Mouse (Mus musculus) duodenum, adult 2 months (tissue): ENCODE data around the gene Olfr1286. TPM values are rescaled to one million over a fixed set of nuclear protein-coding genes. Genes with fewer than 3 reads are reported as not detected.

Experiments used
- polyA plus RNA-seq: library from polyadenylated mRNA; depleted of rRNA; stranded (reverse); fragments of >200 nt; gene quantifications from 2 replicates; pipeline ENCODE4 v1.2.3, GENCODE M21; 2012; ENCODE audit warnings: low replicate concordance; rRNA removed

The Olfr1286 gene
- not detected in 2 replicates for polyA plus RNA-seq

DNA sequence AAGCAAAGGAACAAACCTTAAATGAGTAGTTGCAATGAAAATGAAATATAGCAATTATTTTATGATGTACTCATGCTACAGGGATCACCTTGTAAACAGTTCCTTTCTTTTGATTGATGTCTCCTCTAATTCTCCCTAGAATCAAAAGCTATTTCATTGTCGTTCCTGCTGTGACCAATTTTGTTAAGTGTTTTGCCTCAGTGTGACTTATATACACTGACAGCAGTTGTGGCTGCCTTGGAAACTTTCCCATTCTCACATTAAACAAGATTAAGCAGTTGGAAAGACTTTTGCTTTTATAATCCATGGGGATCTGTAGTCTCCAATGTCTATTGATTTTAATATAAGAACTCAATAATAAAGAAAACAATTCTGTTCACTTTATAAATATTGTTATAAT is at the start of gene Olfr1286:
Gene Olfr1286, minus strand, starts transcription at position 185 of the 400 bp plus-strand sequence.

DNA sequence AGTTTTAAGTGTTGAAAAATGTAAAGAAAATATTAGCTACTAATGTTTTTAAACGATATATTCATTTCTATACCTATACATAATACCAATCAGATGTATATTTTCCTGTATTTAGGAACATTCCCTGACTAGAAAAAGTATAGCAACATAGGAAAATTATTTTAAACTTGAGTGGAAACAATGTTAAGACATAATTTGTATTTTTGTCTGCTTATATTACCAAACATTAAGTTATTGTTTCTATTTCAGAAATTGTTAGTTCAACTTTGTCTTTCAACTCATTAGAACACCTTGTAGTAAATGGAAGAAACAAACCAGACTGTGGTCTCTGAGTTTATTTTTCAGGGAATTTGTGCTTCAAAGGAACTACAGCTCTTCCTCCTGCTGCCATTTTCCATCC is 25.9 kb upstream of the Olfr1286 start, which contains the start of gene Olfr1287:
Gene Olfr1287, plus strand, starts transcription at position 301 of the 400 bp plus-strand sequence.

DNA sequence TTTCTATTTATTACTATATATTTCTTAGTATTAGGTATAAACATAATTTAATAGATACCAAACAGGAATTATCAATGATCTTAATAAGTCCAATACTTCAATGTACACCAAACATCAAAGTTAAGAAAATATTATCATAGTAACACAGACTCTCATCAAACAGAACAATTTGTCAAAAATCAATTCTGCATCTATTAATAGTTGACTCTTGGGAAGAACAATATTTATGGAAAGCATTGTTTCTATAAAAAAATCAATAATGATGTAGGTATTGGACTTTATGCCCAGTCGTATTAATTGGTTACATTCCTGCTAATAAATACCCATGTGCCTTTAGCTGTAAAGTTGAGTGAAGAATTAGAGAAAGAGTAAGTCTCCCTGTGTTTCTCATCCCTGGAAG is 47.7 kb downstream of the Olfr1286 start, which contains the start of gene Olfr1284:
Gene Olfr1284, plus strand, starts transcription at position 301 of the 400 bp plus-strand sequence.

Other genes starting within 250 kb of the Olfr1286 start
- gene 4930430A15Rik, start 193.5 kb downstream of the Olfr1286 start, polyA plus RNA-seq: not detected in 2 replicates
- not detected in 2 replicates for gene Olfr1275, start 187.8 kb downstream of the Olfr1286 start, polyA plus RNA-seq
- not detected in 2 replicates for gene Olfr1276, start 168.6 kb downstream of the Olfr1286 start, polyA plus RNA-seq
- gene Olfr1277, start 149.0 kb downstream of the Olfr1286 start, polyA plus RNA-seq: not detected in 2 replicates
- not detected in 2 replicates for gene Olfr1278, start 133.0 kb downstream of the Olfr1286 start, polyA plus RNA-seq
- gene Olfr1279, start 122.5 kb downstream of the Olfr1286 start, polyA plus RNA-seq: not detected in 2 replicates
- not detected in 2 replicates for gene Olfr1280, start 109.1 kb downstream of the Olfr1286 start, polyA plus RNA-seq
- gene Olfr1281, start 96.6 kb downstream of the Olfr1286 start, polyA plus RNA-seq: not detected in 2 replicates
- not detected in 2 replicates for gene Olfr1282, start 87.0 kb downstream of the Olfr1286 start, polyA plus RNA-seq
- gene Olfr1283, start 56.3 kb downstream of the Olfr1286 start, polyA plus RNA-seq: not detected in 2 replicates
- gene Olfr1284, start 47.6 kb downstream of the Olfr1286 start, polyA plus RNA-seq: not detected in 2 replicates
- gene Olfr1287, start 26.0 kb upstream of the Olfr1286 start, polyA plus RNA-seq: not detected in 2 replicates
- not detected in 2 replicates for gene Olfr1288, start 51.0 kb upstream of the Olfr1286 start, polyA plus RNA-seq
- gene Olfr1289, start 57.7 kb upstream of the Olfr1286 start, polyA plus RNA-seq: not detected in 2 replicates
- gene Olfr1290, start 70.7 kb upstream of the Olfr1286 start, polyA plus RNA-seq: not detected in 2 replicates
- not detected in 2 replicates for gene Olfr1291-ps1, start 74.1 kb upstream of the Olfr1286 start, polyA plus RNA-seq
- gene Olfr1293-ps, start 102.1 kb upstream of the Olfr1286 start, polyA plus RNA-seq: not detected in 2 replicates
- not detected in 2 replicates for gene Olfr1294, start 117.2 kb upstream of the Olfr1286 start, polyA plus RNA-seq
- not detected in 2 replicates for gene Olfr1295, start 146.6 kb upstream of the Olfr1286 start, polyA plus RNA-seq
- gene Olfr1297, start 203.4 kb upstream of the Olfr1286 start, polyA plus RNA-seq: not detected in 2 replicates
- not detected in 2 replicates for gene Olfr1298, start 226.1 kb upstream of the Olfr1286 start, polyA plus RNA-seq
- not detected in 2 replicates for gene Olfr1299, start 238.3 kb upstream of the Olfr1286 start, polyA plus RNA-seq